Mouse (Mus musculus) cerebellum, postnatal 4 days (tissue): ENCODE data around the gene Hus1.

Source experiments
- DNase-seq, 2 experiments: peaks; one replicate each; pipeline ENCODE4 v3.0.0; 2022; ENCODE audit warnings: low spot score in 2 of 2, mixed read lengths in 1 of 2

Gene Hus1

DNA sequence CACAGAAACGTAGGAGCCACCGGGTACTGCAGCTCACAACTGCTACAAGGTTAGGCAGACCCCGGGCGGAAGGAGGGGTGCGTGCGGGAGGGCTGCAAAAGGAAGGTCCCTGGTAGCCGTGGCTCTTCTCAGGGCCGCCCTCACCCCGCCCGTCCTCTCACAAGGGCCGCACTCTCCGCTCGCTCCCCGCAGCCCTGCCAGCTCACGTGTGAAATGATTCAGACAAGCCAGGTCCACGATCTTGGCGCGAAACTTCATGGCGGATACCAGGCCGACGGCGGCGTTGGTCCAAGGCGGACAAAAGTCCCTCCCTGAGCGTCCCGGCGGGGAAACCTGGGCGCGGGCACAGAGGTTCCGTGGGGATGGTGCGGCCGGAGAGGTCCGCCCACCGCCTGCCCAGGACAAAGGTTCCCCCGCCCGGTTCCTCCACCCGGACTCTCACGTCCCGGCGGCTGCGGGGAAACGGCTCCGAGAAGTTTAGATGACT, at the start of gene Hus1:
Hus1 (minus strand) TSS at position 339 of the 487 bp plus-strand sequence.
- peak; percentile 64 to 80 for DNase-seq

DNA sequence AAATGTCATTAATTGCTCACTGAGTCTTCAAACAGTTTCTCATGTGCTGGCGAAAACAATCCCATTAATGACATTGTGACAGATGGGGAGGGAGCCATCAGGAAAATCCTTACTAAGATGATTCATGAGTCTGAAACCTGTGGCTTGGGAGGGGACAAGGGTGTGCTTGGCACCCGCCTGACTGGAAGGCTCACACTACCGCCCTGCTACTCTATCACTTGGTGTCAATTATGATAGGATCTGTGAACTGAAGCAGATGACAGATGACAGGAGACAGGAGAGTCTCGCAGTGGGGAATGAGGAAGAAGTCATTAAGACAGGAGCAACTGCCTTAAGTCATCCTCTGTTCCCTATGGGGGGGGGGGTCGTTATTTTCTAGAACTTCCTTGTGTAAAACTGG, 49.5 kb upstream of the Hus1 start:
- no peak for DNase-seq

DNA sequence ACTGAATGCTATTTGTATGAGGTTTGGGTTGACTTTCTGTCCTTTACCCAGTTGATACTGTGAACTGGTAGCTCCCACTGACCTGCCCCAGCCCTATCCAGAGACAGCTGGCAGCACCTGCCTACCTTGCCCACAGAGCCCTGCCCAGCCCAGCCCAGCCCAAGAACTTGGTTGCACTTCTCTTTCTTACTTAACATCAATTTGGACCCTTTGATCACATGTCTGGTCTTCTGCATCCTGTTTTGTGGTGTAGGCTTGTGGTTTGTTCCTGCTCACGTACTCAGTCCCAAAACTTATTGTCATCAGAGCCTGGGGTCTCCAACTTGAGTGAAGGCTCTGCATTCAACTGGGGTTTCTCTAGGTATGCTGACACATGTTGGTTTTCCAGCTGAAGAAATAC, 49.0 kb upstream of the Hus1 start:
- no peak for DNase-seq

DNA sequence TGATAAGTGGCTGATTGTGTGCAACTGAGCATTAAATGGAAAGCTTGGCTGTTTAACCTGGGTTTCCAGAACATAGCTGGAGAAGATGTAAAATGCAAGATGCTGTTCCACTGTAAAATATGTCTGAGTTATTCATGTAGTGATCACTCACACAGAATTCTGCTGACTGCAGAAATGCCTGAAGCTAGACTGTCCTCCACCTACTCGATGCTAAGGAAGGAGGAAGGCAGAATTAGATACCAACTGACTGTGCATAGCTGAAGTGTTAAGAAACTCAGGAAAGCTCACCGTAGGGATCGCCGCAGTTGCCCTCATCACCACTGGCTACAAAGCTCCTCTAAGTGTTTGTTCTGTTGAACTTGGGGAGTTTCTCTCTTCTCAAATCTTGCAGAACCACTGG, 46.7 kb upstream of the Hus1 start:
- DNase-seq: no peak

DNA sequence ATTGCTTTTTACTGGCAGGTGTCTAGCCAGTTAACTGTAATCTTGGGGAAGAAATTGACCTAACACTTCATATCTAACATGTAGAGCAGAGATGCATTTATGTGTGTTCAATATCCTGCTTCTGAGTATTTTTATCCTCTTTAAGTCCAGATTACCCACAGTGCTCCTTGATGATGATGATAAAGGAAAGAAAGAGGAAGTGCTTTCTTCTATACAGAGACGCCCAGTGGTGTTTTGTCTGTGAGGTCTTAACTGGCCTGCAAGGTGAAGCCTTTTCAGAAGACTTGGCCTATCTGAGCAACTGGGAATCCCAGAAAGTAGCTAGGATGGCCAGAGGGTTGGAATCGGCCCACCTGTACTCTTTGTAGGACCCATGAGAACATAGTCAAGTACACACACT, 45.9 kb upstream of the Hus1 start:
- no peak for DNase-seq

DNA sequence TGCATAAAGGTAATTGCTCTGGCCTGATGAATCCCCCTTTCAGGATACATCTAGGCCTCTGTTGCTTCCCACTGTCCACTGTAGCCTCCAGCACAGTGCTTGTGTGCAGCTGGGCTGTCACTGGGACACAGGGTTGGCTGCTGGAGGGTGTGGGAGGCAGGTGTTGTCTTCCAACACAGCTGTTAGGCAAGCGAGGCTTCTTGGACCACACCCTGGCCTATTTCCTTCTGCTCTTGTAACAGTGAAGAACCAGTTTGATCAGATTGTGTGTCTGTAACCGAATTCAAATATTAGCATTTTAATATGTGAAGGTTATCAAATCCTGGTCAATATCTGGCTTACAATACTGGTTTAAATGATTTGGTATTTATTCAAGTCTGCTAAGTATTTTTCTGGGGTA, 40.9 kb upstream of the Hus1 start:
- no peak for DNase-seq

DNA sequence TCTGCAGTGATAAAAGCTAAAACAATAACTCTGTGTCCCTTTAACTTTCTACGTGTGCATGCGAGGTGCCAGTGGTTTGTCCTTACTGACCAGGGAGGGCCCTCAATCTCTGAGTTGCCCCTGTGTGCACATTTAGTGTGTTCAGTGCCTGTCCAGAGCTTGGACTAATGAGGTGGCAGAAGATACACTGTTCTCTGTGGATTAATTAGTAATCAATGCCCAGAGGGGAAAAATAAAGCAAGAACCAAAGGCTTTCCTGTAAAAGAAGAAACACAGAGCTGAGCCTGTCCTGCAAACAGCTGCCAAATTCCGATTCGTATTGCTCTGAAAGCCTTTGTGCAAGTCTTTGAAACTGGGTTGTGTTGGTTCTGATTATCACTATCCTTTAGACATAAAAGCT, 39.2 kb upstream of the Hus1 start:
- no peak for DNase-seq

DNA sequence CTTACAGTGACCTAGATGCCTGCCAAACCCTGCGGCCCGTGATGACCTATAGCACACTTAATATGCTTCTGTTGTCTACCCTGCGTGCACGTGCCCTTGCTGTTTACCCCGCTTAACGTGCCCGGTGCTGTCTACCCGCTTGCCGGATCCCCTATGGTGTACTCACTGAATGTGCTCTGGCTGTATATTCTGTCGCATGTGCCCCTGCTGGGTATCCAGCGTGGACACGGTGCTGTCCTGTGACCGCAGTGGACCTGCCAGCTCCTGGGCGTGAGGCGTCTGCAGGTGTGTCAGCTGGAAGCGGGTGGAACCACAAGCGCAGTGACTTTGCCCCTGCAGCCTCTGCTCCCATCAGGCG, 37.7 kb upstream of the Hus1 start, which contains the start of gene Sun3:
Sun3 (minus strand) TSS at position 289 of the 358 bp plus-strand sequence.
- DNase-seq: no peak

DNA sequence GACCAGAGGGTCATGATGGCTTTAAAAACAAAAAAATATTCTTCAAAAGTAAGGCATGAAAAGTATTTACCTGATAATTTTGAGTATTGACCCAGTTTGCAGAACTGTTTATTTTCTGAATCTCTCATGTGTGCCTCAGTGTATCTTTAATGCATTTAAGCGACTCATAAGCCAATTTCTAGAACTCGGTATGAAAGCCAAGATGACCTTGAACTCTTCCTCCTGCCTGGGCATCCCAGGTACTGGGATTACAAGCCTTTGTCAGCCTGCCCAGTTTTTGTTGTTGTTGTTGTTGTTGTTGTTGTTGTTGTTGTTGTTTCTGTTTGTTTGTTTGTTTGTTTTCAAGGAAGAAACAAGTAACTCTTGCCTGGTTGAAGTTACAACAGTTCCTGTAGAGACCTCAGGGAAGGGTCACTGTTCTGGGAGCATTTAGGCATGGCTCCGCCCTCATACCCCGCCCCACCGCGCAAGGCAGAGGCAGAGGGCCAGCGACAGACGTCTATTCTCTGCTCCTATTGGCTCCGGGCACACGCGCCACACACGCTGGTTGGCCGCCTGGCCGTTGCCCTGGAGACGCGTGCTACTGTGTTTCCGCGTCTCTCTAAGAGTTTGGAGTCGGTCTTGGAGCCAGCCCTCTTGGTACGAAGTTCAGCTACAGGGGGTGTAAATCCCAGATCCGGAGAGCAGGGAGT, 37.2 kb upstream of the Hus1 start, which contains the start of gene Gm11992:
Gm11992 (plus strand) TSS at position 584 of the 692 bp plus-strand sequence.
- peak; percentile 52 to 79 for DNase-seq

DNA sequence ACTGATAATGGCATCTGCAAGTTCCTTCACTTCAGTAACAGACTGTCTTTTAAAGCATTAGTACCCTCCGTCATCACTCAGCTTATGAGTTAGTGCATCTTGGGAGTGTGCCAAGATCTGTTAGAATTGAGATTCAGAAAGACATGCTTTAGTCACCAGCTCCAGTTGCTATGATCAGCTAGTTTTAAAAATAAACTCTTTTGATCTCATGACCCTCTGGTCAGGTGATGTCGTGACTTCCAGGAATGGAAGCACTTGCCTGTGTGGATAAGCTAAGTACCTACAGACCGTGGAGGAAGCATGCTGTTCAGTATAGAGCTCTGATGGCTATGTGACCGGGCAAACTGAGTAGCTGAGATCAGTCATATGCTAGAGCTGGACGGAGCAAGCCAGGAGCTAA, 36.1 kb upstream of the Hus1 start:
- no peak for DNase-seq

DNA sequence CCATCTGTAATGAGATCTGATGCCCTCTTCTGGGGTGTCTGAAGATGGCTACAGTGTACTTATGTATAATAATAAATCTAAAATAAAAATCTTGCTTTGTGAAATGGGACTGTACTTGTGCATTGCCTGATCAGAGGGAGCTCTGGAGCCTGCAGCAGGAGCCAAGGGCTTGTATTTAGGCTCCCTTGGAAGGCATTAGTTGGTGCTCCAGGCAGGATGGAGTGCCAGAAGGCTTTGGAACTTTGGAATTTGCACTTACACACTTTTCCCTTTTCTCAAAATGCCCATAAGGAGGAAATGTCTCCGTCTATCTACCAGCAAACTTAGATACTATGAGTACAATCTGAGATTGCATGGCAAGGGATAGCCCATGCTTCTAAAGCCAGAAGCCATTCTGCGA, 35.6 kb upstream of the Hus1 start:
- DNase-seq: no peak

DNA sequence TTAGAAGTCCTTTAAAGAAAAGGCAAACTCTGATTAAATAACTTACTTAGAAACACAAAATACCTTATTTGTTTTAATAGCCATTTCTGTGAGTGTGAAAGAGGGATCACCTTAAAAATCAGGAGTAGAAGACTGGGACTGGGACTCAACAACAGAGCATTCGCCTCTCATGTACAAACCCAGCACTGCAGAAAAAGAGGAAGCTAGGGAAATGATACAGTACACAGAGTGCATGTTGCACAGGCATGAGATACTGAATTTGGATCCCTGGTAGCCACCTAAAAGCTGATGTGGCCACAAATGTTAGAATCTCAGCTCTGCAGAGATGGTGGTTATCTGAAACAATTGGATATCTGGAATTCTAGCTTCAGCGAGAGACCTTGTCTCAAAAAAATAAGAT, 20.5 kb upstream of the Hus1 start:
- no peak for DNase-seq

DNA sequence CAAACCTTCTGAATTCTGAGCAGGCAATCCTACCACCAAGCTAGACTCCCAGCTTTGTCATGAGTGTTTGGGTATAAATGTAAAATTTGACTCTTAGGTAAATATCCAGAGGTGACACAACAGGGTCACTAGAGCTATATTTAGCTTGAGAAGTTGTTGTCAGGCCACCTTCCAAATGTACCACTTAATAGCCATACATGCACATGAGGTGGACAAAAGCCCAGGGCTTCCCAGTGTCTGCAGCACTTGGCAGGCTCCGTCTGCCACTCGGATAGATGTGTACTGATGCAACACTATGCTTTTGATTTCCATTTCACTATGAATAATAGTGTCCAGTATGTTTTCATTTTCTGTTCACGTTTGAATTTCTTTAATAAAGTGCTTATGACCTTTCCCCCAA, 14.2 kb upstream of the Hus1 start:
- DNase-seq: no peak

DNA sequence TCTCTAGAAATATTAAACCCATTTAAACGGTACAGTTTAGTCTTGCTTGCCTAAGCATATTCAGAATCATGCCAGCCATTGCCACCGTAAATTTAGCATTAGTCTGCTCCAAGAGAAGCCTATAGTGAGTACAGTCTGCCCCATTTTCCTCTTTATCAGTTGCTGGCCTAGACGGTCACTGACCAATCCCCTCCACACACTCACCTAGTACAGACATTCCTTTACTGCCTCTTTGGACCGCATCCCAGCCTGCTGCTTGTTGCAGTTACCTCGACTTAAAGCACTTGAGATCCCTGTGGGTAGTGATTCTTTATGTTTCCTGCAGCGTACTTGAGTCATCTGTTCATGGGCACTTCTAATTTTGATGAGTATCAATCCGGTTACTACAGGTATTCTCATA, 13.8 kb upstream of the Hus1 start:
- DNase-seq: no peak

DNA sequence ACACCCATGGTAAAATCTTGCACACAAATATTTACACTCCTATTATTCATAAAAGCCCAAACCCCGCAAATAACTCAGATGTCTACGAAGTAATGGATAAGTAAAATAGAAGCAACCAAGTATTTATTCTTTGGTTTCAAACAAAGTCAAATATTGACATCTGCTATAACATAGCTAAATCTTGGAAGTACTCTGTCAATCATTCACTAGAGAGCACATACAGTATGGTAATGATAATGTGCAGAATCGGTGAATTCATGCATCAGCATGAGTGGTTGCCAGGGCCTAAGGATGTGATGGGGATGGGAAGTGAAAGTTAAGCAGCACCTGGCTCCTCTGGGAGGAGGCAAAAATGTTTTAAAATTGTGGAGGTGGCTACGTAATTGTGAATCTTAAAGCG, 9.2 kb upstream of the Hus1 start:
- DNase-seq: no peak

DNA sequence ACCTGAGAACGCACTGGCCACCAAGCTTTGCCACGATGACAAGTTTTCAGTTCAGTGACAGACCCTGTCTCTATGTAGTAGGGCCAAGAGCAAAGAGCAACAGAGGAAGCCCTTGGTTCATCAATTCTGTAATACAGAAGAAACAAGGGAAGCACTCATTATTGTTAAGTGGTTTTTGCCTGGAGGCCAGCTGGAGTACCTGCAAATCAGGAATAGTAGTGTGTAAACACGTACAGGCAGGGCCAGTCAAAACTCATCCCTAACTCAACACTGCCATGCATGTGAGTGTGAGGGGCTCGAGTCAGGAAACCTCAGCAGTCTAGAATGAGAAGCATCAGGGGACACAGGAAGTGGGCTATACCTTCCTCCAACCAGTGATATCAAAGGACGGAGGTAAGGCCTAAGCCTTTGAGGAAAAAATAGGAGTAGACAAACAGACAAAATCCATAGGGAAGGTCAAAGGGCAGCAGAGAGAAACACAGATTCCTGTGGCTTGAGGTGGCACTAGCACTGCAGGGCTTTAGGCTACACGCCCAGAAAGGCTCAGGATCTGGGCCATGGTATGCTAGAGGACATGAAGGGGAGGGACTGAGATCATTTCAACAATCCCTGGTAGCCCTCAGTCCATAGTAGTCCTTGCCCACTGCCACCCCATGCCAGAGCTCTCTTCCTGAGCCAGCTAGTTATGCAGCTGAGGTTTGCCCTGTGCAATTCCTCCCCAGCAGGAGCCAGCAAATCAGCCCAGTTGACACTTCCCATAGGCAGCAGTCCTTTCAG, 7.7 kb upstream of the Hus1 start:
- no peak for DNase-seq

DNA sequence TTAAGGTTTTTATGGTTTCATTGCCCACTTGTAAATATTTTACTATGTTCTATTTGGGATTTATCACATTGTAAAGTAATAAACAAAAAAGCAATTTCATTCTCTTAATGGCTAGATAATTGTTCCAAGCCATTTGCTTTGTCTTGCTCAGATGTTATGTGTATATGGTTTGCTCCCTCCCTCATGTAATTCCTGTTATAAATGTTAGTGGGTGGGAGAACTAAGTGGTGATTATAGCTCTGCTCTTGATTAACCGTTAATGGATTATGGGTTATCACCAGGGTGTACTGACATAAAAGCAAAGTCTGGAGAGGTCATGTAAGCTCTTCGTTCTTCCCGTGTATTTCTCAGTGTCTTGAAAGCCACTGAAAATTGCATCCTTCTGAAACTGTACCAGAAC, 3.7 kb upstream of the Hus1 start:
- no peak for DNase-seq

DNA sequence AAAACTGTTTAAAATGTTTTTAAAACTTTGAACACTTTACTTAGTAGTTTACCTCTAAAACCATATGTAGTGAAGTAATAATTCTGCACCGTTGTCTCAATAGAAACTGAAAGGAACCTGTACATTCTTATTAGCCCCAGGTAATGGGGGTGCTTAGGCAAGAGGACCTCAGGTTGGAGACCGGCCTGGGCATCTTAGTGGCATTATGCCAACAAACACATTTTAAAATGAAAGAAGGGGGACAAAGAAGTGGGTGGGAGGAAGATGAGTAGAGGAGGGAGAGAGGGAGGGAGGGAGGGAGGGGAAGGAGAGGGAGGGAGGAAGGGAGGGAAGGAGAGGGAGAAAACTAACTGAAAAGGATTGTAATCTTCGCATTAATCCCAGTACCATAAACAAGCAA, 357 bp upstream of the Hus1 start:
- no peak for DNase-seq

DNA sequence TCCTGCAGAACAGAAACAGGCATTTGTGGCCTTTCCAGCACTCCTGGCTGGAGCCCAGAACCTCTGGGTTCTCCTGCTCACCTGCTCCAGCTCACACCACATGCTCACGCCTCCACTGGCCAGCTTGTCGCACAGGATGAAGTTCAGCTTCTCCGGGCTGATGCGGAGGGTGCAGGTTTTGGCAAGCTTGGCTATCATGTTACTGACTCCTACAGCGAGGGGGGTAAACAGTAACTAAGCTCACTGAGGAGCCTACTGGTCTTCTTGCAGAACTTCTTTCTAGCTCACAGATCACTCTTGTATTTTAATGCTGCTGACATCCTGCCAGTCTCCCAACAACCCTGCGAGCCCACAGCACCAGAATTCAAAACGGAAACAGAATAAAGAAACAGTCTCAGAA, 575 bp downstream of the Hus1 start:
- DNase-seq: no peak

DNA sequence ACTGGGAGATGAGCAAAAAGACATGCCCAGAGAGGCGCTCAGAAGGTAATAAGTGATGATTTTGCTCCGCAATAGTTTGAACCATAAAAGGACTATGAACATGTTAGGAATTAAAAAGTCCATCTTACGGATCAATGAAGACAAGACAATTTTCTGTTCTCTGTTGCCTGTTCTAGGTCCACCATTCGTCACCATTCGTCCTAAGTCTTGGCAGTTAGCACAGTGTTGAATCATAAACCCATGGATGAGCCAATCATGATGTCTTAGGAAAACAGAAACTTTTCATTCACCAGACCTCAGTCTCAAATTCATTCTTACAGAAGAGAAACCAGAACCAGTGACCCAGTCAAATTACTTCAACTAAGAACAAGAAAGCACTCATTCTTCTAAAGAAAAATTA, 2.2 kb downstream of the Hus1 start:
- DNase-seq: no peak

DNA sequence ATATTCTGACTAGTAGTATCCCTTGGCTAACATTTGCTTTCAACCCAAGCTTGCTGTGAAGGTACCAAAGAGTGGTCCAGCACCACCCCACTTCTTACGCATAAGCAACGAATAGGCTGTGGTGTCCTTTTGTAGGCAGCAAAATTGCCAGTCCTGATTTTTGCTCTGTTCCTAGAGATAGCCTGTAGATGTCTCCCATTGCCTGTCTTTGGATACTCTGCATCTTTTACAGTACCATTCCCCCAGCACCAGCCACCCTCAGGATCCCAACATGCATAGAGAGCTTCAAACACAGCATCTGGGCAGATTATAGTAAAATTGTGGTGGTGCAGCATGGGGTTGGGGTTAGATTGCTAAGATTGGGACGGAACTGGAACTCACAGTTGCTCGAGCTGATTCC, 22.9 kb downstream of the Hus1 start:
- DNase-seq: no peak

DNA sequence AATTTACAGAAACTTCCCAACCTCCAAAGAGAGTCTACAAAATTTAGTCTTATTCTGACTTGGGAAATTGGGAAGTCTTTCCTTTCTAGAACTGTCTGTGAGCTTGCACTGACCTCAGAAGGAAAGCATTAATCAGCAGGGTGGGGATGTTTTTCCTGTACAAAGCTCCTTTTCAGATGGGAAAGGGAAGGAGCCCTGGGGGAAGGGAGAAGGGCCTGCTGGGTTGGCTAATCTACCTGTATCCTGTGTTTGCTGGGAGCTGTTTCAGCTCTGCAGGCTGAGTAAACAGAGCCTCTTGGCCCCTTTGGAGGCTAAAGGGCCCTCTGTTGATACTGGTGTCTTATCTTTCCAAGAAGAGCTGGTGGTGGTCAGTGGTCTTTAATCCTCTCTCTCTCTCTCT, 24.9 kb downstream of the Hus1 start:
- no peak for DNase-seq

DNA sequence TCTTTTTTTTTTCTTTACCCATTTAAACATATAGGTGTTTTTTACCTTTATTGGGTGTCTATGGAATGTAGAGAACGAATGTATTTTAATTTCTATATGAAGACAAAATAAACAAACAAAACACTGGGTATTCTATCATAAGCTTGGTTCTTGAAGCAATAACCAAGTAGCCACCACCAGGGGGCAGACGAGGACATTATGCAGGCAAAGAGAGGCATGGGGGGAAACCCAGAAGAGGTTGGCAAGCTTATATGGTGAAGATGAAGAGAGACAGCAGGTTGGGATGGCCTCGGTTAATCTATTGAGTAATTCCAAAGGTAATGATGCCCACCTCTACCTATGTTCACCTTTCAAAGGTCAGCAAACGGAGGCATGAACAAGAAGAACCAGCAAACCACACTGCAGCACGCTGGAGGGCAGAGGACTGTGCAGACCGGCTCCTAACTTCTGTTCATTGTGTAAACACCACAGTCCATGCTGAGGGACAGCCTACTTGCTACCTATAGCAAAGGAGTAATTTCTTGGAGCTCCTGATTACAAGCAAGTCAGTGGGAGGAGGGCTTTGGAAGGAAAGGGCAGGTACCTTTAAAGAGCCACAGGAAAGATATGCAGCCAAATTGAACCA, 27.6 kb downstream of the Hus1 start:
- peak; percentile 52 to 75 for DNase-seq
